Mouse (Mus musculus) E14TG2a.4 (cell line): ENCODE measurements at regions not wholly inside any gene's neighbourhood (a gene's known extent, or its start where the extent isn't known, plus 50 kb on each side); places are given as distances from the start of the nearest gene placed in this dataset.

ENCODE experiments used
- H3K27me3 ChIP-seq: 2 replicates; pipeline ENCODE4 v1.6.1; 2014; ENCODE audit warnings: low read length, control low read depth; ENCODE audit not compliant: insufficient read depth
- H3K36me3 ChIP-seq: 2 replicates; pipeline ENCODE4 v1.6.1; 2014; ENCODE audit warnings: low read length, control low read depth; ENCODE audit not compliant: insufficient read depth
- H3K4me1 ChIP-seq: replicated peaks from 2 replicates; pipeline ENCODE4 v1.6.1; 2014; ENCODE audit warnings: low read depth, low read length, control low read depth
- H3K4me3 ChIP-seq: replicated peaks from 2 replicates; pipeline ENCODE4 v1.5.1; 2014; ENCODE audit warnings: mild to moderate bottlenecking, low read length
- H3K9me3 ChIP-seq: 2 replicates; pipeline ENCODE4 v1.6.1; 2014; ENCODE audit warnings: low read length, control low read depth
- CTCF ChIP-seq: conservative IDR thresholded peaks from 2 replicates; pipeline ENCODE4 v1.5.1; 2014; ENCODE audit warnings: low read length
- NANOG ChIP-seq: IDR thresholded peaks from 2 replicates; pipeline ENCODE4 v1.6.1; 2014; ENCODE audit warnings: borderline replicate concordance, low read length, mixed read lengths
- POU5F1 ChIP-seq: IDR thresholded peaks from 2 replicates; pipeline ENCODE4 v1.6.1; 2014; ENCODE audit warnings: low read length, borderline replicate concordance

GRCm38 (mm10) chr7:69576596-69576995 is 789.9 kb downstream of the Nr2f2 start:
- H3K4me3 ChIP-seq: no peak overlapping the region
- H3K27me3 ChIP-seq: no peaks in the 10 kb centered on the region
- peaks cover 4% of the 10 kb centered on the region; the same call in 1 of the 2 replicates for H3K9me3 ChIP-seq
- H3K4me1 ChIP-seq: no peaks in the 10 kb centered on the region
- H3K36me3 ChIP-seq: no peaks in the 10 kb centered on the region
- no peak for TF ChIP-seq POU5F1
- no peak for TF ChIP-seq CTCF
- TF ChIP-seq NANOG: no peak

GRCm38 (mm10) chr7:69573730-69574129 is 792.8 kb downstream of the Nr2f2 start:
- H3K36me3 ChIP-seq: no peaks in the 10 kb centered on the region
- no peak overlapping the region for H3K4me3 ChIP-seq
- TF ChIP-seq CTCF (no peak), POU5F1 (no peak), NANOG (no peak)
- no peaks in the 10 kb centered on the region for H3K27me3 ChIP-seq
- H3K4me1 ChIP-seq: no peaks in the 10 kb centered on the region
- H3K9me3 ChIP-seq: peaks cover 4% of the 10 kb centered on the region; the same call in 1 of the 2 replicates

GRCm38 (mm10) chr7:69572626-69573394 is 793.7 kb downstream of the Nr2f2 start:
- no peak overlapping the region for H3K4me3 ChIP-seq
- no peaks in the 10 kb centered on the region for H3K27me3 ChIP-seq
- no peaks in the 10 kb centered on the region for H3K4me1 ChIP-seq
- H3K36me3 ChIP-seq: no peaks in the 10 kb centered on the region
- no peak for TF ChIP-seq POU5F1
- no peak for TF ChIP-seq CTCF
- TF ChIP-seq NANOG: no peak
- peaks cover 4% of the 10 kb centered on the region; the same call in 1 of the 2 replicates for H3K9me3 ChIP-seq

- no peaks in the 10 kb centered on the region for H3K4me1 ChIP-seq
- H3K4me3 ChIP-seq: no peak overlapping the region
- no peak for TF ChIP-seq POU5F1
- no peak for TF ChIP-seq CTCF
- no peak for TF ChIP-seq NANOG
- H3K27me3 ChIP-seq: no peaks in the 10 kb centered on the region
- H3K9me3 ChIP-seq: no peaks in the 10 kb centered on the region
- no peaks in the 10 kb centered on the region for H3K36me3 ChIP-seq
These were observed 799.6 kb downstream of the Nr2f2 start for GRCm38 (mm10) chr7:69566949-69567348.

- H3K4me1 ChIP-seq: no peaks in the 10 kb centered on the region
- no peak overlapping the region for H3K4me3 ChIP-seq
- no peaks in the 10 kb centered on the region for H3K27me3 ChIP-seq
- H3K9me3 ChIP-seq: no peaks in the 10 kb centered on the region
- TF ChIP-seq CTCF (no peak), POU5F1 (no peak), NANOG (no peak)
- H3K36me3 ChIP-seq: no peaks in the 10 kb centered on the region
These were observed 802.1 kb downstream of the Nr2f2 start for GRCm38 (mm10) chr7:69564432-69564831.

- Histone ChIP-seq H3K9me3 (no peaks in the 10 kb centered on the region), H3K4me3 (no peak overlapping the region), H3K27me3 (no peaks in the 10 kb centered on the region), H3K4me1 (no peaks in the 10 kb centered on the region), H3K36me3 (no peaks in the 10 kb centered on the region)
- TF ChIP-seq POU5F1: no peak
These were observed 805.7 kb upstream of the Arrdc4 start for GRCm38 (mm10) chr7:69554776-69555175.

GRCm38 (mm10) chr7:69553981-69554380 is 804.9 kb upstream of the Arrdc4 start:
- Histone ChIP-seq H3K9me3 (no peaks in the 10 kb centered on the region), H3K4me1 (no peaks in the 10 kb centered on the region), H3K27me3 (no peaks in the 10 kb centered on the region), H3K36me3 (no peaks in the 10 kb centered on the region), H3K4me3 (no peak overlapping the region)
- no peak for TF ChIP-seq NANOG
- TF ChIP-seq CTCF: no peak
- TF ChIP-seq POU5F1: no peak

GRCm38 (mm10) chr7:69536072-69536471 is 787.0 kb upstream of the Arrdc4 start:
- no peaks in the 10 kb centered on the region for H3K4me1 ChIP-seq
- no peaks in the 10 kb centered on the region for H3K36me3 ChIP-seq
- no peak overlapping the region for H3K4me3 ChIP-seq
- no peaks in the 10 kb centered on the region for H3K9me3 ChIP-seq
- no peaks in the 10 kb centered on the region for H3K27me3 ChIP-seq
- TF ChIP-seq CTCF (no peak), POU5F1 (no peak), NANOG (no peak)

- H3K27me3 ChIP-seq: no peaks in the 10 kb centered on the region
- H3K4me1 ChIP-seq: no peaks in the 10 kb centered on the region
- no peaks in the 10 kb centered on the region for H3K9me3 ChIP-seq
- no peak overlapping the region for H3K4me3 ChIP-seq
- TF ChIP-seq POU5F1: no peak
- no peak for TF ChIP-seq CTCF
- no peak for TF ChIP-seq NANOG
- H3K36me3 ChIP-seq: no peaks in the 10 kb centered on the region
These were observed 764.9 kb upstream of the Arrdc4 start for GRCm38 (mm10) chr7:69513966-69514365.
